Mouse (Mus musculus) thymus, postnatal 36 days (tissue): Measurements from ENCODE around the gene Phgdh.
A peak's percentile ranks its signal among the peaks of the same experiment; 100 is the strongest.

Experiments used
- DNase-seq, 2 experiments: peaks; one replicate each; pipeline ENCODE4 v3.0.0; 2022; ENCODE audit warnings: mixed read lengths in 2 of 2

Gene Phgdh

DNA sequence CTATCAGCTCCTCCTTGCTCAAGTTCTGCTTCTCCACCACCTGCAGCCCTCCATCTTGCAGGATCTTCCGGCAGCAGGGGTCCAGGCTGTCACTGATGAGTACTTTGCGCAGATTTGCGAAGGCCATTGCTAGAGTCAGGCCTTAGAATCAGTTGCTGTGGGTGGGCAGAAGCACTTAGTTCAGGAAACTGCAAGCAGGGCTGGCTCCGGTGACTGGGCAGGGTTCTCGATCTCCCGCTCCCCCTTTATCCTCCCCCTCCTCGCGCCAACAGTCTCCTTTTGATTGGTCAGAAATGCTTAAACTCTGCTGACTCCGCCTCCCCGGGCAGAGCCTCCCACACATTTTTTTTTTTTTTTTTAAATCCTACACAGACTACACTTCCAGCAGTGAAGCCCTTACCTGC lies at the start of gene Phgdh:
Gene Phgdh, minus strand, starts transcription at position 285 of the 404 bp plus-strand sequence.
- DNase-seq, result peak; percentile 82 to 86

DNA sequence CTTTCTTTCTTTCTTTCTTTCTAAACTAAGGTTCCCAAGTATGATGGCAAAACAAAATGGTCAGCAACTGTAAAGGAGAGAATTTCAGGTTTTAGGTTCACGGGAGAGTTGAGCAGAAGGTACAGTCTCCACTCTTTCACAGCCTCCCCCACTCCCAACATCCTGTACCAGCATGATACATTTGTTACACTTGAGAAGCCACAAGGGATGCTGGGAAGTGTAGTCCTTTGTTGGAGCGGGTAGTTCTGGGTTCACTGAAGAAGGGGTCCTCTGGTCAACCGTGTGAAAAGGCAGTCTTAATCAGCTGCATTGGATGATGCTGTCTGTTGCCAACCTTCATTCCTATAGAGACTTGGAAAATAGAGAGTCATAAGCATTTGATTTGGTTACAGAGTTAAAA lies 49.5 kb upstream of the Phgdh start:
- no peak for DNase-seq

DNA sequence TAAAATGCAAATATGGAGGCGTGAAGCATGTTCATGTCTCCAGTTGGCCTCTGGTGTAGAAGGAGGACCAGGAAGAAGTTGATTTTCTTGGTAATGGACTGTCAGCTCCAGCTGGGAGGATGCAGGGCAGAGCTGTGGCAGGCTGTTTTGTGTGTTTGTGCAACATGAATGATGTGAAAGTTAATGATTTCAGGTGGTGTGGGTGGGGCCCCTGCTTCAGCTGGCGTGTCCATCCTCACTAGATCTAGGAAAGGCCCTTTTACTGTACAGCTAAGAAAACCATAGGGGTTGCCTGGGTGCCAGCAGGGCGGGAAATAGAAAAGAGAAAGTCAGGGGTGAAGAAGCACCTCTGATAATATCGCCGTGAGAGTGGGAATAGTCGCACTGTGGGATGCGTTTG lies 48.0 kb upstream of the Phgdh start:
- no peak for DNase-seq

DNA sequence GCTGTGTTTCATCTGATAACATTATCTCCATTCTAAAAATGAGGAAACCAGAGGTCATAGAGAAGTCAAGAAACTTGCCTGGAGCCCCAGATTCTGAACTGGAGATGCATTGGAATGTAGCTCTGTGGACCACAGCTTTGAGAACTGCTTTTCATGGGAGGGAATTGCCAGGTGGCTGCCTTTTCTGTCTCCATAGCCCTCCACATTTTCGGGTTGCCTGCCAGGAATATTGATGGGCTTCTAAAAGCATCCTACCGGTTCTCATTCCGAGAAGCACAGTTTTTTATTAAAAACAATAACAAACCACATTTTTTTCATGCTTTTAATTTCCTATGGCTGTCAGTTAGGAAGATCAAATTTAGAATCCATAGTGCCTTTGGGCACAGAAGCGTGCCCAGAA lies 47.3 kb upstream of the Phgdh start:
- DNase-seq, result no peak

DNA sequence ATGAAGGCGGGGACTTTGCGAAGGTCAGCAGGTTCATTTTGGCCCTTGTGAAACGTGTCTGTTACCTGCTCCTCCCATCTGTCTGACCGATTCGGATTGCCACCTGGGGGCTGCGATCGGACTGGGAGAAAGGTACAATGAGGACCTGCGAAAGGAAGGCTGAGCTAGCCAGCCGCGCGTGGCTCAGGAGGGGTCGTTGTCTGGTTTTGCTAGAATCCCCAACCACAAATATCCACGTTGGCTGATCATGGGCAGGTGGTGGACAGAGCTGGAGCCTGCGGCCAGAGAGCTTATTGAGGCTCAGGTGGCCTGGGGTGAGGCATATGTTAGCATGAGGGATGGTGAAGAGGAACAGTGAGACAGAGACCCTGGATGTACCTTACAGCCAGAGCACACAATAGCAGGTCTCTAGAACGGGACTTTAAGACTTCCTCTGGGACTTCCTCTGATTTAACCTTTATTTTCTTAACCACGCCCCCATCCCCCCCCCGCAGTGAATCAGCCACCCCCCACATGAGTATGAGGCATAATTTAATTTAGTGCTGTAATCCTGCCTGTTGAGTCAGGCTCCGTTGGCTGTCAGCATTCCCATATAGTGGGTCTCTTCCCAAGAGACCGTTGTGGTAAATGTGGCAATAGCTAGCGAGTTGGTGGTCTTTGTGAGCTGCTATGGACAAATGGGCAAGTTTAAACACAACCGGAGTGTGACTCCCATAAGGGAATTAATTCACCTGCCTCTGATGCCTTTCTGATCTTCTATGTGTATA lies 43.4 kb upstream of the Phgdh start:
- DNase-seq, result no peak

DNA sequence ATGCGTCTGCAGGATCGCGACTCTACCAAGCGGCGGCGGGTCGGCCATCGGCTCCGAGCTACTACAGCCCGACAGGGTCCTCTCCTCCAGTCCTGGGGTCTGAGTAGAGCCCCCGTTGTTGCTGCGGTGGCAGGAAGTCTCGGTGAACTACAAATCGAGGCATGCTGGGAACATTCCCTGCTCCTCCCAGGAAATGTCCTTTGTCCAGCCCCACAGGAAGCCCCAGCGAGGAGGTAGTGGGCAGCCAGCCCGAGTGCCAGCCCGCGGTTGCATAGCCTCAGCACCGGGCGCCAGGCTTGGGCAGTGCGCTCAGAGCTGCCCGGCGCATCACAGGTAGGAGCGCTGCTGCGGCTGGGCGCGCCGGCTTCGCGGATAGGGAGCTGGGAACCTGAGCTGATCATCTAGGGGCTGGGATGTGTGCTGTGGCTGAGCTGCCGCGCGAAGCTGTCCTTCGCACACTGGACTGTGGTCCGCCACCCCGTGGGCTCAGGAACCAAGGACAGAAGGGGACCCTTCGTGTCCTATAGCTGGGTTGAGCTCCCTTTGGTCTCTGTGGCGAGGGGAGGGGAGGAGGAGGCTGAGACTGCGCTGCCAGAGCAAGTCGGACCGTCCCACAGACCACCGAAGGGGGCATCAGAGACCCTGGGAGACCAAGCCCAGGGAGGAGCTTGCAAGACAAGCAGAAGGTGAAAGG lies 42.6 kb upstream of the Phgdh start, which contains the start of gene Zfp697:
Gene Zfp697, plus strand, starts transcription at position 216 of the 694 bp plus-strand sequence.
- DNase-seq, result peak in 1 of 2 experiments; percentile 8

DNA sequence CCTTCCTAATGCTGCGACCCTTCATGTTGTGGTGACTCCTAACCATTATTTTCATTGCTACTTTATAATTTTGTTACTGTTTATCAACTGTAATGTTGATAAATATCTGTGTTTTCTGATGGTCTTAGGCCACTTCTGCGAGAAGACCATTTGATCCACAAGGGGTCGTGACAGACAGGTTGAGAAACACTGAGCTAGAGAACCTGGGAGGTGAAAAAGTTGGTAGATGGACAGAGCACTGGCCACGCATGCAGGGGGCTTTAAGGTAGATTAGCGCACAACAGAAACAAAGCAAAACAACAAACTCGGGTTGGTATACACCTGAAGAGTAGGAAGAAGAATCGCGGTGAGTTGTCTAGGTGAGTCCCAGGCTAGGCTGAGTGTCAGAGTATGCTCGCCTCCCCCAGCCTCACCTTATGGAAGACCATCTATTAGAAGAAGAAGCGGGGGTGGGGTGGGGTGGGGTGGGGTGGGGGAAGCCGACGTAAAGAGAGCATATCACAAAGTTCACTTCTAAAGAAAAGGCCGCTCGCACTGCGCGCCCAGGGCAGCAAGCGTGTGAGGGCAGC lies 42.0 kb upstream of the Phgdh start:
- no peak for DNase-seq

DNA sequence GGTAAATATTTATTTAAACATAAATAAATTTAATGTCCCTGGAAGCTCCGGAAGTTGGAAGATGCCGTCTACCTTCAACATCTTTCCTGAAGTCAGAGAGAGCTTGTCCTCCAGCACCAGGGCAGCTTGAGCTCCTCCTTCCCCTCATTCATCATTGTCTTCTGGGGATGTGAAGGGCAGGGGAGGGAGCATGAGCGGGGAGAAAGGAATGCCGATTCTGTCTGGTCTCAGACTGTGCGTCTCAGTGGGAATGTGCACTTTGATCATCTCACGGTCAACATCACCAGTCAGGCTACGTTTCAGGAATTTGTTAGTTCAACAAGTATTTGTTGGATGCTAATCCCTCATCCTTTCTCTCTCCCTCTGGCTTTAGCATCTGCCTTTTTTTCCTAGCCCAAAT lies 39.4 kb upstream of the Phgdh start:
- DNase-seq, result no peak

DNA sequence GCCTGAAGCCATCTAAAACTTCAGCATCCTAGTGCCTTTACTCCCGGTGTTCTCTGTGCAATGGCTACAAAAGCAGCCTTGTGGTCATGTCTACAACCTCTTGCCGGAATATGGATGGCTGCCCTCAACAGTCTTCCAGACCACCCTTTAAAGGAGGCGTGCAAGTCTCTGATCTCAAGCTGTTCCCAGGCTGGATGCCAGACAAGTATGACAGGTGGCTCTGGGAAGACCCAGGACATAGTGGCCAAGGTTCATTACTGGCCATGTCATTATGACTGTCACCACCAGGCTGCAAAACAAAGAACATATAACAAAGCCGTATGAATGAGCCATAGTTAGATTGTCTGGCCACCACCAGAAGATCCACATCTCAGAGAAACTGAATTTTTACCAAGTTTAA lies 38.5 kb upstream of the Phgdh start:
- DNase-seq, result no peak

DNA sequence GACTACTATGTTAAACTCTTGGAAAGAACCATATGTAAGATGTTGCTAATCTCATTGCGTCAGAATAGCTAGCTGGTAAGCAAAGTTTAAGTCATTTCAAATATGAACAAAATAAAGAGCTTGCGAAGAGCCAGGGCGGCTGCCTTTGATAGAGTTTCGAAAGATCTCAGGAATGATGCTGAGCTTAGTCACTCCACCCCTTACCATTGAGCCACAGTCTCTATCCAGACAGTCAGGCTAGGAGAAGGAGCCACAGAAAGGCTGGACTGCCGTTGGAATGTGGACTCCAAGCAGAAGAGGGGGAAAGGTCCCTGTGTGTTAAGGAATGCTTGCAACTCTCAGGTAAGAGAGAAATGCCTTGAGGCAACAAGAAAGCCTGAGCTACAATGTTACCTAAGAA lies 35.2 kb upstream of the Phgdh start:
- DNase-seq, result no peak

DNA sequence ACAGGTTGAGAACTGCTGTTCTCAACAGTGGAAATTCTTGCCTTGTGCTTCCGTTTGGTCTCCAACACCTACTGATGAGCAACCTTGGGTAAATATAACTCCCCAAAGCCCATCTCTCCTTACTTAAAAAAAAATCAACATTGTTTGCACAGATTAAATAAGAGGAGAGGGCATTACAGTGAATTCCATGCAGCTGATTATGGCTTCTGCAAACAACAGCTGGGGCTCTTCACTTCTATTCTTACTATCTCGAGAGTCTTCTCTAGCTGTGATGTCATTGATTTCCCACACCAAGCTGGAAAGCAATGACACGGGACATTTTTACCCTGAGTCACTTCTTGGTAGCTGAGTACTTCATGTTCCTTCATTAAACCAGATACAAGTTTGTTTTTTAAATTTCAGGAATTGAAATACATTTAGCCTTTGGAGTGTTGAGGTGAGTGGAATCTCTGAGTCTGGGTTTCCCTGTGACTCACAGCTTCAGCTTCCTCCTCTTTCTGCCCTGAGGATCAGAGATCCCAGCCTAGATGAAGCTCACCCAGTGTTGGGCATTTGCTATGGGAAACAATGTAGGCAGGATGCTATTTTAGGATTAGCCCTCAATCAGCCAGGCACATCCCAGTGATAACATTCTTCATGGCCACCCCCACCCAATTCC lies 34.4 kb upstream of the Phgdh start:
- no peak for DNase-seq

DNA sequence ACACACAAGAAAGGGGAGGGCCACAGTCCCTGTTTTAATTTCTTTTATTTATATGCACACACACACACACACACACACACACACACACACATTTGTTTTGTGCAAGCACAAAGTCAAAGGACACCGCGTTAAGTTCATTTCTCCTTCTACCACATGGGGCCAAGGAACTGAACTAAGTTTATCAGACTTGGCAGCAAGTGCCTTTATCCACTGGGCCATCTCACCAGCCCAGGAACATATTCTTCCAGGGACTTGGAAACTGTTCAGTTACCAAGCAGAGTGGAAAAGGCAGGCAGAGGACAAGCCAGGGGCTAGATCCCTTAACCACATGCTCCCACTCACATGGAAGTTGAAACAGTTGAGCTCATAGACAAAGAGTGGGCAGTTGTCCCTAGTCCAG lies 29.0 kb upstream of the Phgdh start:
- DNase-seq, result no peak

DNA sequence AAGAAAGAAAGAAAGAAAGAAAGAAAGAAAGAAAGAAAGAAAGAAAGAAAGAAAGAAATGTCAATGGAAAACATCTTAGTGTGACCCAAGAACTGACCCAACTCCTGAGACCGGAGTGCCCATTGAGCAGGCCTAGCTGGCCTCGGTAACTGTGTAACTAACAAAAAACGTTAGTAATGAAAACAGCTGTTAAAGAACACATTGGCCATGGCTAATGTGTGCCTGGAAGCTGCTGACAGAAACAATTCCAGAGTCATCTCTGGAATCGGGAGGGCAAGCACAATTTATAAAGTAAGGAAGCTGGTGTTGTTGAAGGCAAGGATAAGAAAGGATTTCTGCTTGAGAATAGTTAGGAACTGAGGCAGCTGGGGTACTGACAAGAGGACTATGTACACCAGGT lies 28.5 kb upstream of the Phgdh start:
- no peak for DNase-seq

DNA sequence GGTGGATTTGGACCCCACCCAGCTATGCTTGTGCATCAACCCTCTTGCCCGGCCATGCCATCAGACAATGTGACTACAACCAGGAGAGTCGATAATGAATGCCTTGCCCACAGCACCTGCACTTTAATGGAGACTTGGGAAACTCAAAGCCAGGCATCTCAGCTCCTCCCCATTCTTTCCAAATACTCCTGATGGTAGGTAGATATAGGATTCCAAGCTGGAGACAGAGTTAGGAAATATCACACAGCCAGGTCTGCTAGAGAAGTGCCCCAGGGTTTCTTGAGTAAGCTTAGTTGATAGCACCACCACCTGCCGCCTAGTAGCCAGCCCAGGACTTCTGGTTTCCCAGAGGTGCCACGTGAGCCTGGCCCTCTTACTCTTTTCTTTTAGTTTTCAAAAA lies 27.0 kb upstream of the Phgdh start:
- DNase-seq, result no peak

DNA sequence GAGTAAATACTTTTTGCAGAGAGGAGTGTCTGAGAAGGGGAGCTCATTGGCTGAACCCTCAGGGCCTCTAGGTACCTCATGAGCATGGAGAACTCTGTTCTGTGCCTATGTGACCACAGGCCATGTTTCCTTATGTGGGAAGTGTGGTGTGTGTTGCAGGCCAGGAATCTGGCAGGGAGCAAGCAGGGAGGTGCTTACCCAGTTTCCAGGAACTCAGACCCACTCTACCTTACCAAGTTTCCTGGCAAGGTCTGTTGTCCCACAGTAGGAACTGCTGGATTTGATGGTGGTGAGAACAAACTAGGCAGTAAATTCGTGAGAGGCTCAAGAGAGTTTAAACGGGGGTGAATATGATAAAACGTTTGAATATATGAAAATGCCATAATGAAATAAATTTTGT lies 26.3 kb upstream of the Phgdh start:
- DNase-seq, result no peak

DNA sequence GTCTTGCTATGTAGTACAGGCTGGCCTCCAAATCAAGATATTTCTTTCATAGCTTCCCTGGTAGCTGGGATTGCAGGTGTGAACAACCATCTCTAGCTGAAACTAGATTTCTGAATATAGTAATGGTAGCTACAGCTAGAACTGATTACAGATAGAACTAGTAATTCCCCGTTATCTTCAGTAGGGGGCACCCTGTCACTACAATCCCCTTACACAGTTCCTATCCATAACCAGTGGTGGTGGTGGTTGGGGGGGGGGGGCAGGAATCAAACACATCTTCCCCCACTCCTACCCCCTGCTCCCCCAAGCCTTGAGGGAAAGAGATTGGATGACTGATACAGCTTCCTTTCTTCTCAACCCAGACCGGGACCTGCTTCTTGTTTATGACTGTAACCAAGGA lies 23.0 kb upstream of the Phgdh start:
- DNase-seq, result no peak

DNA sequence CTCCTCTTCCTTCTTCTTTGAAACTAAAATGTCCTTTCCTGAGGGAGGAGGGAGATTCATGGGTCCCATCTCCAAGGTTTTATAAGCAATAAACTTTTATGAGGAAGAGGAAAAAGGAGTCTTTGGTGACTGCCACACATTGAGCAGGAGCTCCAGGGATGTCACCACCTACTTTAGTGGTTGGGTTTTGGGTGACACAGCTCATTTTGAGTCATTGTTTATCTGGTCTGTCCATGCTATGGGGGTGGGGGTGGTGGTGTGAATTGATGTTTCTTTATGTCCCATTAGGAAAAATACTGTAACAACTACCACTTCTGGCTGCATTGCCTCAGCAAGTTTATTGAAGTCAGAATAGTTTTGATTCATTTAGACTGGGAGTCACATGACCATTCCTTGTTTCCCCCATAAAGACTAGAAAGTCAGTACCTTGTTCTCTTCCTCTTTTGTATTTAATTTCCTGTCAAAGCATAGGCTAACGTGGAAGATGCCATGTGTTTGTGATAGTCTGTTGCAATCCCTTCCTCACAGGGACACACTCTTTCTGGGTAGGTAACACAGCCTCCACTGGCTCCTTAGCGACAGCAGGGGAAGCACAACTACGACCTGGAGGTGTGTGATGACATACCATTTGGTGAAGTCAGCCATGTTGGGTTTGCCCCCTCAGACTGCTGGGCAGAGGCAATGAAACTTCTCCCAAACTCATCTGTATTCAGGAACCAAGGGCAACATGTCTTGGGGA lies 17.0 kb upstream of the Phgdh start:
- DNase-seq, result no peak

DNA sequence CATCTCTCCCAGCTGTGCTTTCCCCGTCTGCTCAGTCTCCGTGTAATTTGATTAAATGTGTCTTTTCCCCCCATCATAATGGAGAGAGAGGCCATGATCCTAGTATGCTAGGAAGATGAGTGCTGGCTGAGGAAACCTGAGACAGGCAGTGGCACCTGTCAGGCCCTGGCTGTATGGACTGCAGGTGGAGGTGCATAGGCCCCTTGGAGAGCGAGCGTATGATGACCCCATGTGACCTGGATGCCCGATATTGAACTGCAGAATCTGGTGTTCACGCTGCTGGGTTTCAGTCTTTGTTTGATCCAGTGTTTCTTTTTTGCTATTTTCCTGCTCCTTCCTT lies 16.2 kb upstream of the Phgdh start:
- no peak for DNase-seq

DNA sequence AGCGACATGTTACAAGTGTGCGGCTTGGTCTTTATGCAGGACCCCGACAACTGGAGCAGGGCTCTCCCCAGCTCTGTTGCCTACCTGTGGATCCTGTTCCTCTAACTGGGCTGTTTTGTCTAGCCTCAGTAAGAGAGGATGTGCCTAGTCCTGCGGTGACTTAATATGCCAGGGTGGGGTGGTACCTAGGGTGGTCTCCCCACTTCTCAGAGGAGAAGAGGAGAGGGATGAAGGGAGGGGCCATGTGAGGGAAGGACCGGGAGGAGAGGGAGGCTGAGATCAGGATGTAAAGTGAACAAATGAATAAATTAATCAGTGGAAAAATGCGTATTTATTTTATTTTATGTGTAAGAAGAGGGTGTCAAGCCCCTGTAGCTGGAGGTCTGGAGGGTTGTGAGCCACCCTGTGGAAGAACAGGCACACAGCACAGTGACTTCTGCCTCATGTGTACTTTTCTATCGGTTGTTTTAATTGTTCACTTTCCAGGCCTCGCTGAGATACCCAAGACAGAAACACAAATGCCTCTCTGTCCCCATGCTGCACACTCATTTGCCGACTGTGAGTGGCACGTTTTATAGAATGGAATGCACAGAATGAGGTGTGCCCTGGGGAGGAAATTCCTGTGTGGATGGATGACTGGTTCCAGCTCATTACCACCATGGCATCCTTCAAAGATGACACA lies 15.7 kb upstream of the Phgdh start:
- no peak for DNase-seq

DNA sequence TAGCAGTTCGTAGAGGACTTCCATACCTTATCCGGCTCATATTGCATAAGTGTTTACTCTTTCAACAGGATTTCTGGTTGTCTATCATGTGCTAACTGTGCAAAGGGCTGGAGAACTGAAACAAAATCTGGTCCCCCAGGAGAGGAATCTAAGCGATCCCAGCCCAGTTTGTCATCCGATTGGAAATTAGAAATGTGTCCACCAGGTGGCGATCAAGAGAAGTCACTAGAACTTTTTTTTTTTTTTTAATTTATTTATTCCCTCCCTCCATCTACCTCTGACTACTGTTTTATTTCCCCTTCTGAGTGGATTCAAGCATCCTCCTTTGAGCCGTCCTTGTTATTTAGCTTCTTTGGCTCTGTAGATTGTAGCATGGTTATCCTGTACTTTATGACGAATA lies 14.1 kb upstream of the Phgdh start:
- DNase-seq, result peak; percentile 26 to 45

DNA sequence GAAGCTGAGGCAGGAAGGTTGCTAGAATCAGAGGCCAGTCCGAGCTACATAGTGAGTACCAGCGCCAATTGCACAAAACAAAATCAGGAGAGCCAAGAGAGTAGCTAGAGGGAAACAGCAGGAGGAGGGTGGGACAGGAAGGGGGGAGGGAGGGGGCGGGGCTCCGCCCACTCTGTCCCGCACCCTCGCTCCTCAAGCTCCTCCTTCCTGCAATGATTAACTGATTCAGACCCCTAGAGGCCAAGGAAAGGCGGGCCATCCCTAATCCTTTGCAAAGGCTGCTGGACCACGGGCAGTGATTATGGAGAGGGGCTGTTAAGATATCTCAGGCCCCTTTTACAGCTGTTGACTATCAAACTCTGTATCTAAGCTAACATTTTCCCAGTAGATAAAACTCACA lies 8.9 kb upstream of the Phgdh start:
- DNase-seq, result peak; percentile 21 to 32

DNA sequence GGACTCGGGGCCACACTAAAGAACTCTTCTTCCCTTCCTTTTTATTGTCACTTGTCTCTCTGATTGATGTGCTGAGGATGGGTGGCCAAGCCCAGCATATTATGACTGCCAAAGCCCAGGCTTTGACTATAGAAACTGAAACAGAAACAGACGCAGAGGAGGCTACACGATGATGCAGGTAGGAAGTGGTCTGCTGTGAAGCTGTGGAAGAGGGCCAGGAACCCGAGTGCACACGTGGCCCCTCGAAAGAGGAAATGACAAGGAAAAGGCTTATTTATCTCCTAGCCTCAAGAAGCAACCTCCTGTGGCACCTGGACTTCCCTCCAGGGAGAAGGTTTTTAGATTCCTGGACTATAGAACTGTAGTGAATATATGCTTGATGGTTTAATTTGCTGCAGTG lies 8.3 kb upstream of the Phgdh start:
- peak; percentile 33 to 56 for DNase-seq
